8 mouse cellular contexts compared by ENCODE assay signal in genomic region chr4:40703710-40704275, GRCm38 (mm10). TPM values are rescaled to one million over a fixed set of nuclear protein-coding genes. Genes with fewer than 3 reads are reported as not detected.
A peak's percentile ranks its signal among the peaks of the same experiment; 100 is the strongest.
DNase-seq lines count a peak whose midpoint lies in the region; ATAC-seq and TF ChIP-seq lines count a peak whose summit lies in the region.

No protein-coding gene starts in this region.

- H3K4me1 ChIP-seq in bone marrow macrophage, adult 2 months (ENCODE audit: control insufficient read depth, insufficient read depth, low read length) = peaks cover 34% of the 10 kb centered on the region
- H3K4me1 ChIP-seq in forebrain, embryonic 15.5 days = peaks cover 25% of the 10 kb centered on the region
- peaks cover 48% of the 10 kb centered on the region for H3K4me1 ChIP-seq in liver, embryonic 15.5 days (replicated peaks)

- DNase-seq in kidney, adult 9 months = peak; percentile 34
- no peak for DNase-seq in kidney, postnatal 14 days
- DNase-seq in ovary, postnatal 36 days (ENCODE audit: low spot score) = no peak

- H3K9ac ChIP-seq in forebrain, embryonic 15.5 days (replicated peaks) = peak overlapping the region; percentile 65
- peak overlapping the region; percentile 65 for H3K9ac ChIP-seq in liver, embryonic 15.5 days

- no peak for TF ChIP-seq CTCF in bone marrow macrophage, adult 2 months (IDR thresholded peaks at IDR 0.05; ENCODE audit: low read depth, low read length)

- peak overlapping the region; percentile 98; the same call in 1 of the 2 replicates for H3K27ac ChIP-seq in bone marrow macrophage, adult 2 months (ENCODE audit: insufficient read depth, low read depth, low read length)
- peak overlapping the region; percentile 96 for H3K27ac ChIP-seq in forebrain, embryonic 15.5 days (replicated peaks)
- peak overlapping the region; percentile 92; the same call in 1 of the 2 replicates for H3K27ac ChIP-seq in liver, embryonic 15.5 days (replicated peaks)

- H3K9me3 ChIP-seq in forebrain, embryonic 15.5 days = no peaks in the 10 kb centered on the region
- no peaks in the 10 kb centered on the region for H3K9me3 ChIP-seq in liver, embryonic 15.5 days (replicated peaks)

- no peak for ATAC-seq in forebrain, embryonic 15.5 days (replicated peaks)
- ATAC-seq in liver, embryonic 15.5 days (ENCODE audit: insufficient read depth) = no peak
- ATAC-seq in megakaryocyte progenitor cell, adult 5-6 weeks (replicated peaks; ENCODE audit: poor library complexity) = no peak
- no peak for ATAC-seq in monocyte, adult 5-6 weeks (replicated peaks; ENCODE audit: insufficient number of reproducible peaks, low FRiP score, low TSS enrichment, poor library complexity, severe bottlenecking)

- no peaks in the 10 kb centered on the region for H3K27me3 ChIP-seq in forebrain, embryonic 15.5 days
- H3K27me3 ChIP-seq in liver, embryonic 15.5 days = no peaks in the 10 kb centered on the region

- TF ChIP-seq POLR2A in bone marrow macrophage, adult 2 months (IDR thresholded peaks at IDR 0.05; ENCODE audit: borderline replicate concordance, low read depth, low read length) = no peak

- H3K4me3 ChIP-seq in bone marrow macrophage, adult 2 months (ENCODE audit: insufficient read depth, low read length) = peak overlapping the region; percentile 84
- peak overlapping the region; percentile 62 for H3K4me3 ChIP-seq in forebrain, embryonic 15.5 days
- H3K4me3 ChIP-seq in liver, embryonic 15.5 days (replicated peaks) = peak overlapping the region; percentile 78

- peak overlapping the region; percentile 72 for H3K4me2 ChIP-seq in forebrain, embryonic 15.5 days (replicated peaks)
- peak overlapping the region; percentile 85 for H3K4me2 ChIP-seq in liver, embryonic 15.5 days

- WGBS in forebrain, embryonic 15.5 days = 22% methylated on average over 9 of the region's 9 CpGs
- 37% methylated on average over 9 of the region's 9 CpGs for WGBS in liver, embryonic 15.5 days (ENCODE audit: insufficient replicate concordance)

- no peaks in the 10 kb centered on the region for H3K36me3 ChIP-seq in forebrain, embryonic 15.5 days
- H3K36me3 ChIP-seq in liver, embryonic 15.5 days (replicated peaks) = no peaks in the 10 kb centered on the region

RNA-seq across cellular contexts. Expression of gene Aptx, which starts 0.8 kb away (rescaled TPM):
- polyA plus RNA-seq in bone marrow macrophage, adult 2 months (2012; ENCODE audit: insufficient read depth, insufficient read length, missing spikeins) = 12.0 and 12.1 TPM in 2 replicates
- polyA plus RNA-seq in forebrain, embryonic 15.5 days (2015; fragmentation: Nextera tagmentation; extraction: Ambion mirVana) = 55.5 and 56.7 TPM in 2 replicates
- polyA plus RNA-seq in liver, embryonic 15.5 days (2015; fragmentation: Nextera tagmentation; extraction: Ambion mirVana) = 8.2 and 8.5 TPM in 2 replicates
- total RNA-seq in megakaryocyte progenitor cell, adult 5-6 weeks (2015) = 11.3 and 21.4 TPM in 2 replicates
- total RNA-seq in megakaryocyte progenitor cell, adult 5-6 weeks (2017) = 11.2 and 16.5 TPM in 2 replicates
- 5.2 to 14.7 TPM (median 5.3 TPM) in 3 replicates for total RNA-seq in monocyte, adult 5-6 weeks (2017)

RNA-seq across cellular contexts. Expression of gene Dnaja1, which starts 18.2 kb away (rescaled TPM):
- polyA plus RNA-seq in bone marrow macrophage, adult 2 months (2012; ENCODE audit: insufficient read depth, insufficient read length, missing spikeins) = 100 and 113 TPM in 2 replicates
- 695 and 704 TPM in 2 replicates for polyA plus RNA-seq in forebrain, embryonic 15.5 days (2015; fragmentation: Nextera tagmentation; extraction: Ambion mirVana)
- 121 and 130 TPM in 2 replicates for polyA plus RNA-seq in liver, embryonic 15.5 days (2015; fragmentation: Nextera tagmentation; extraction: Ambion mirVana)
- 156 and 168 TPM in 2 replicates for total RNA-seq in megakaryocyte progenitor cell, adult 5-6 weeks (2015)
- total RNA-seq in megakaryocyte progenitor cell, adult 5-6 weeks (2017) = 332 and 482 TPM in 2 replicates
- 358 to 846 TPM (median 373 TPM) in 3 replicates for total RNA-seq in monocyte, adult 5-6 weeks (2017)

RNA-seq across cellular contexts. Expression of gene Smu1, which starts 53.9 kb away (rescaled TPM):
- 46.7 and 50.5 TPM in 2 replicates for polyA plus RNA-seq in bone marrow macrophage, adult 2 months (2012; ENCODE audit: insufficient read depth, insufficient read length, missing spikeins)
- 153 and 154 TPM in 2 replicates for polyA plus RNA-seq in forebrain, embryonic 15.5 days (2015; fragmentation: Nextera tagmentation; extraction: Ambion mirVana)
- polyA plus RNA-seq in liver, embryonic 15.5 days (2015; fragmentation: Nextera tagmentation; extraction: Ambion mirVana) = 71.6 and 75.5 TPM in 2 replicates
- 77.6 and 83.9 TPM in 2 replicates for total RNA-seq in megakaryocyte progenitor cell, adult 5-6 weeks (2015)
- total RNA-seq in megakaryocyte progenitor cell, adult 5-6 weeks (2017) = 141 and 143 TPM in 2 replicates
- total RNA-seq in monocyte, adult 5-6 weeks (2017) = 135 to 185 TPM (median 161 TPM) in 3 replicates
